Mouse (Mus musculus) stomach, embryonic 14.5 days (tissue): ENCODE results near the gene Ildr1. TPM values are rescaled to one million over a fixed set of nuclear protein-coding genes. Genes with fewer than 3 reads are reported as not detected.

Experiments used
- ATAC-seq: fragments of 200-750 bp; cut with Nextera tagmentation; 2 replicates; pipeline ENCODE4 v1.8.0; 2017; ENCODE audit warnings: low read depth, moderate TSS enrichment; ENCODE audit not compliant: insufficient number of reproducible peaks, insufficient read depth, low FRiP score
- H3K27ac ChIP-seq: fragments of 300-500 bp; sonication (generic); 2 replicates; pipeline ENCODE4 v1.5.1; 2014; ENCODE audit warnings: mild to moderate bottlenecking, low read length, moderate library complexity, mixed read lengths
- H3K27me3 ChIP-seq: fragments of 300-500 bp; sonication (generic); 2 replicates; pipeline ENCODE4 v1.6.1; 2014; ENCODE audit warnings: low read length, control low read depth, mixed read lengths; ENCODE audit not compliant: control insufficient read depth, insufficient read depth
- H3K36me3 ChIP-seq: fragments of 300-500 bp; sonication (generic); 2 replicates; pipeline ENCODE4 v1.6.1; 2014; ENCODE audit warnings: mild to moderate bottlenecking, control low read depth, low read length, moderate library complexity, mixed read lengths; ENCODE audit not compliant: control insufficient read depth, insufficient read depth
- H3K4me1 ChIP-seq: fragments of 300-500 bp; sonication (generic); 2 replicates; pipeline ENCODE4 v1.6.1; 2014; ENCODE audit warnings: low read length, control low read depth, mixed read lengths; ENCODE audit not compliant: control insufficient read depth, insufficient read depth
- H3K4me2 ChIP-seq: fragments of 300-500 bp; sonication (generic); replicated peaks from 2 replicates; pipeline ENCODE4 v1.6.1; 2014; ENCODE audit warnings: low read depth, low read length, control low read depth
- H3K4me3 ChIP-seq: fragments of 300-500 bp; sonication (generic); 2 replicates; pipeline ENCODE4 v1.5.1; 2014; ENCODE audit warnings: low read depth, low read length, control low read depth
- H3K9ac ChIP-seq: fragments of 300-500 bp; sonication (generic); replicated peaks from 2 replicates; pipeline ENCODE4 v1.6.1; 2014; ENCODE audit warnings: low read depth, mild to moderate bottlenecking, control low read depth, low read length, moderate library complexity, mixed read lengths
- H3K9me3 ChIP-seq: fragments of 300-500 bp; sonication (generic); 2 replicates; pipeline ENCODE4 v1.6.1; 2016; ENCODE audit warnings: low read depth, low read length, control low read depth; ENCODE audit not compliant: control insufficient read depth
- WGBS: fragments of 180-500 bp; shearing (Covaris S2); extraction: QIAGEN DNeasy Blood & Tissue Kit; methylation state at CpG from one replicate; pipeline ENCODE4 v1.1.7; 2014; 5-methylcytosine and 5-hydroxymethylcytosine counted together
- polyA plus RNA-seq: library from polyadenylated mRNA; unstranded; fragments of >200 nt; fragmentation: Nextera tagmentation; extraction: Ambion mirVana; gene quantifications from 2 replicates; pipeline ENCODE4 v1.2.1, GENCODE M21; 2014

Gene Ildr1
- 5.8 and 6.2 TPM in 2 replicates for polyA plus RNA-seq

- 1% methylated on average over 38 of the region's 40 CpGs for WGBS
- peak within 1 kb of the TSS; percentile 38 for H3K4me3 ChIP-seq
- H3K27ac ChIP-seq, result no peak within 1 kb of the TSS
- peaks cover 2% of the 10 kb centered on the region; the same call in 1 of the 2 replicates for H3K4me1 ChIP-seq
- no peaks in the 10 kb centered on the region for H3K9me3 ChIP-seq
- peak; percentile 68 for ATAC-seq
- 0 out of 2 replicates have a peak, but pooled peaks cover 5% of the 10 kb centered on the region for H3K27me3 ChIP-seq
- peak within 1 kb of the TSS; percentile 49 for H3K4me2 ChIP-seq
- H3K9ac ChIP-seq, result peak within 1 kb of the TSS; percentile 36
- H3K36me3 ChIP-seq, result no peaks in the 10 kb centered on the region
These were observed at the start of gene Ildr1 for GRCm38 (mm10) chr16:36693818-36694413. Gene Ildr1 (plus strand): TSS chr16:36693978.

GRCm38 (mm10) chr16:36645124-36645523 is 48.7 kb upstream of the Ildr1 start:
- Histone ChIP-seq H3K4me3 (no peak overlapping the region), H3K9me3 (no peaks in the 10 kb centered on the region), H3K4me2 (no peak overlapping the region), H3K4me1 (no peaks in the 10 kb centered on the region), H3K27ac (no peak overlapping the region), H3K9ac (no peak overlapping the region), H3K36me3 (no peaks in the 10 kb centered on the region), H3K27me3 (no peaks in the 10 kb centered on the region)
- no peak for ATAC-seq
- 84% methylated on average over 6 of the region's 6 CpGs for WGBS

GRCm38 (mm10) chr16:36649304-36649703 is 44.5 kb upstream of the Ildr1 start:
- WGBS, result 65% methylated on average over 3 of the region's 3 CpGs
- no peaks in the 10 kb centered on the region for H3K27me3 ChIP-seq
- H3K36me3 ChIP-seq, result no peaks in the 10 kb centered on the region
- no peaks in the 10 kb centered on the region for H3K9me3 ChIP-seq
- H3K4me2 ChIP-seq, result no peak overlapping the region
- H3K4me1 ChIP-seq, result no peaks in the 10 kb centered on the region
- no peak overlapping the region for H3K27ac ChIP-seq
- no peak overlapping the region for H3K4me3 ChIP-seq
- H3K9ac ChIP-seq, result no peak overlapping the region
- ATAC-seq, result no peak

- Histone ChIP-seq H3K9me3 (no peaks in the 10 kb centered on the region), H3K27me3 (no peaks in the 10 kb centered on the region), H3K4me1 (no peaks in the 10 kb centered on the region), H3K4me2 (no peak overlapping the region), H3K36me3 (no peaks in the 10 kb centered on the region), H3K4me3 (no peak overlapping the region), H3K9ac (no peak overlapping the region), H3K27ac (no peak overlapping the region)
- ATAC-seq, result no peak
- WGBS, result 88% methylated on average over 4 of the region's 4 CpGs
These were observed 43.3 kb upstream of the Ildr1 start for GRCm38 (mm10) chr16:36650511-36650910.

GRCm38 (mm10) chr16:36651174-36651766 is 42.5 kb upstream of the Ildr1 start:
- no peak for ATAC-seq
- H3K9me3 ChIP-seq, result no peaks in the 10 kb centered on the region
- H3K27ac ChIP-seq, result no peak overlapping the region
- H3K4me2 ChIP-seq, result no peak overlapping the region
- WGBS, result 75% methylated on average over 6 of the region's 6 CpGs
- H3K9ac ChIP-seq, result no peak overlapping the region
- H3K4me1 ChIP-seq, result no peaks in the 10 kb centered on the region
- no peak overlapping the region for H3K4me3 ChIP-seq
- H3K27me3 ChIP-seq, result no peaks in the 10 kb centered on the region
- H3K36me3 ChIP-seq, result no peaks in the 10 kb centered on the region

- no peaks in the 10 kb centered on the region for H3K27me3 ChIP-seq
- H3K9me3 ChIP-seq, result no peaks in the 10 kb centered on the region
- H3K4me1 ChIP-seq, result no peaks in the 10 kb centered on the region
- H3K9ac ChIP-seq, result no peak overlapping the region
- H3K36me3 ChIP-seq, result no peaks in the 10 kb centered on the region
- H3K27ac ChIP-seq, result no peak overlapping the region
- ATAC-seq, result no peak
- H3K4me3 ChIP-seq, result no peak overlapping the region
- 78% methylated on average over 1 of the region's 1 CpGs for WGBS
- no peak overlapping the region for H3K4me2 ChIP-seq
These were observed 38.6 kb upstream of the Ildr1 start for GRCm38 (mm10) chr16:36655199-36655598.

GRCm38 (mm10) chr16:36655910-36656309 is 37.9 kb upstream of the Ildr1 start:
- ATAC-seq, result no peak
- 87% methylated on average over 4 of the region's 4 CpGs for WGBS
- no peak overlapping the region for H3K4me2 ChIP-seq
- no peaks in the 10 kb centered on the region for H3K27me3 ChIP-seq
- no peaks in the 10 kb centered on the region for H3K9me3 ChIP-seq
- no peak overlapping the region for H3K4me3 ChIP-seq
- no peak overlapping the region for H3K9ac ChIP-seq
- no peaks in the 10 kb centered on the region for H3K36me3 ChIP-seq
- no peaks in the 10 kb centered on the region for H3K4me1 ChIP-seq
- H3K27ac ChIP-seq, result no peak overlapping the region

GRCm38 (mm10) chr16:36661330-36661729 is 32.4 kb upstream of the Ildr1 start:
- H3K27ac ChIP-seq, result no peak overlapping the region
- ATAC-seq, result no peak
- H3K4me2 ChIP-seq, result no peak overlapping the region
- whole genome bisulfite sequencing, result 87% methylated on average over 10 of the region's 10 CpGs
- no peaks in the 10 kb centered on the region for H3K4me1 ChIP-seq
- H3K4me3 ChIP-seq, result no peak overlapping the region
- no peak overlapping the region for H3K9ac ChIP-seq
- no peaks in the 10 kb centered on the region for H3K9me3 ChIP-seq
- no peaks in the 10 kb centered on the region for H3K36me3 ChIP-seq
- no peaks in the 10 kb centered on the region for H3K27me3 ChIP-seq

GRCm38 (mm10) chr16:36663484-36663883 is 30.3 kb upstream of the Ildr1 start:
- no peak overlapping the region for H3K4me2 ChIP-seq
- no peaks in the 10 kb centered on the region for H3K9me3 ChIP-seq
- no peaks in the 10 kb centered on the region for H3K36me3 ChIP-seq
- H3K4me1 ChIP-seq, result no peaks in the 10 kb centered on the region
- H3K27me3 ChIP-seq, result no peaks in the 10 kb centered on the region
- H3K9ac ChIP-seq, result no peak overlapping the region
- no peak overlapping the region for H3K4me3 ChIP-seq
- WGBS, result 84% methylated on average over 5 of the region's 5 CpGs
- H3K27ac ChIP-seq, result no peak overlapping the region
- no peak for ATAC-seq
